Mouse (Mus musculus) adrenal gland, postnatal 25 days (tissue): ENCODE results near the gene Slc16a14. TPM values are rescaled to one million over a fixed set of nuclear protein-coding genes. Genes with fewer than 3 reads are reported as not detected.

ENCODE experiments used
- DNase-seq: peaks from one replicate; pipeline ENCODE4 v3.0.0; 2021; ENCODE audit warnings: mixed read lengths
- total RNA-seq: library from RNA; stranded (reverse); gene quantifications from 2 replicates; pipeline ENCODE4 v1.2.3, GENCODE M21; 2021

Gene Slc16a14
- total RNA-seq, 1 experiment from 2014 or later: 4.2 TPM

GRCm38 (mm10) chr1:84866231-84866630 lies 68.7 kb downstream of the Slc16a14 start:
- no peak for DNase-seq

GRCm38 (mm10) chr1:84864645-84865044 lies 70.3 kb downstream of the Slc16a14 start:
- DNase-seq: no peak

- DNase-seq: no peak
These were observed 73.7 kb downstream of the Slc16a14 start for GRCm38 (mm10) chr1:84861255-84861630.

- DNase-seq: no peak
These were observed 74.3 kb downstream of the Slc16a14 start for GRCm38 (mm10) chr1:84860360-84861254.

- DNase-seq: no peak
These were observed 75.3 kb downstream of the Slc16a14 start for GRCm38 (mm10) chr1:84859597-84859996.

Other genes starting within 250 kb of the Slc16a14 start
- 3.4 and 3.8 TPM in 2 replicates for gene Dner, start 238.9 kb downstream of the Slc16a14 start, total RNA-seq
- 9.8 and 13.5 TPM in 2 replicates for gene Fbxo36, start 95.3 kb downstream of the Slc16a14 start, total RNA-seq
- gene Trip12, start 94.6 kb downstream of the Slc16a14 start, total RNA-seq: 241 and 288 TPM in 2 replicates
- gene Gm10553, start 165.0 kb upstream of the Slc16a14 start, total RNA-seq: not detected in 2 replicates
- gene A530032D15Rik, start 174.7 kb upstream of the Slc16a14 start, total RNA-seq: not detected in 2 replicates